Mouse (Mus musculus) cerebellum, adult 11-12 months (tissue): ENCODE measurements around the gene Tbc1d2b.

Source experiments
- DNase-seq: peaks from one replicate; pipeline ENCODE4 v3.0.0; 2022

The Tbc1d2b gene

DNA sequence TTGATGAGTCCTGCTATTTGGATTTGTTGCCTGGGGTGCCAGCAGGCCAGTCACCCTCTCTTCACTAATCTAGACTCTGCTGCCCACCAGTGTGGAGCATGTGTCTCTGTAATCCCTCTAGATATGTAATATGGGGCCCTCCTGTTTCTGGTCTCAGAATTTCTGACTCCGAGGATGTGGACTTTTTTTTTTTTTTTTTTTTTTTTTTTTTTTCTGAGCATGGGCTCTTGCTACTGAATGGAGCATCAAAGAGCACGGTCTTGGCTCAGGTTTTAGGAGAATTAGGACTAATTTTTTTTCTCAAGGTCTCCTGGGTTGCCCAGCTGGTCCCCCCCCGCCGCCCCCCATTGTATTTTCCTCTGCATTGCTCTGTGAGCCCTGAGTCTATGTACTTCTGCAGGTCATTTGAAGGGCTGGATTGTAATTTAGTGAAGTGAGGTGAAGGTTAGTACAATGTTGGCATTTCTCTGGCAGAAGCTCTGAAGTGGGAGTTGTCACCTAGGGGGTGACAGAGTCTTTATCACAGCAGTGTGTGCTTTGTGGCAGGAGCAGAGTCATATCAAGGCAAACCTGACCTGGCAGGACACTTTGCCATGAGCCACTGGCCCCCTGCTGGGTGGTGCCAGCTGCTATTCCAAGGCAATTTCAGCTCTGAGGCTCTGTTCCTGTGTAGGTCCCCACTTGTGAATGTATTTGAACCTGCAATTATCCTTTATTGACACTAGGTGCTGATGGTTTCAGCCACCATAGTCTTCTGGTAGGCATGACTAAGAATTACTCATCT, 105.7 kb downstream of the Tbc1d2b start:
- DNase-seq = no peak

DNA sequence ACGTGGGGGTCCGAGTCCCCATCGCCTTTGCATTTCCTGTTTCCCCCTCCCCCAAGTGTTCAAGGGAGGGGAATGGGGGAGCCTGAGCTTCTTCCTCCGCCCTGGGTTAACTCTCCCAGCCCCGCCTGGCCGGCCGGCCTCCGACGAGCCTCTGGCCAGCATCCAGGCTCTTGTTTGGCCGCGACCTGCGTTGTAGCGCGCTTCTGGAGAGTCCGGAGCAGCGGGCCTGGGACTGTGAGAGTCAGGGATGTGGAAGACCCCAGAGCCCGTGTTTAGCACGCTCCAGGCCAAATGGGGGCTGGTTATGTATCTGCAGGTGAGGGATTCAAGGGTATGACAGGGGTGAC, 106.9 kb downstream of the Tbc1d2b start:
- no peak for DNase-seq

DNA sequence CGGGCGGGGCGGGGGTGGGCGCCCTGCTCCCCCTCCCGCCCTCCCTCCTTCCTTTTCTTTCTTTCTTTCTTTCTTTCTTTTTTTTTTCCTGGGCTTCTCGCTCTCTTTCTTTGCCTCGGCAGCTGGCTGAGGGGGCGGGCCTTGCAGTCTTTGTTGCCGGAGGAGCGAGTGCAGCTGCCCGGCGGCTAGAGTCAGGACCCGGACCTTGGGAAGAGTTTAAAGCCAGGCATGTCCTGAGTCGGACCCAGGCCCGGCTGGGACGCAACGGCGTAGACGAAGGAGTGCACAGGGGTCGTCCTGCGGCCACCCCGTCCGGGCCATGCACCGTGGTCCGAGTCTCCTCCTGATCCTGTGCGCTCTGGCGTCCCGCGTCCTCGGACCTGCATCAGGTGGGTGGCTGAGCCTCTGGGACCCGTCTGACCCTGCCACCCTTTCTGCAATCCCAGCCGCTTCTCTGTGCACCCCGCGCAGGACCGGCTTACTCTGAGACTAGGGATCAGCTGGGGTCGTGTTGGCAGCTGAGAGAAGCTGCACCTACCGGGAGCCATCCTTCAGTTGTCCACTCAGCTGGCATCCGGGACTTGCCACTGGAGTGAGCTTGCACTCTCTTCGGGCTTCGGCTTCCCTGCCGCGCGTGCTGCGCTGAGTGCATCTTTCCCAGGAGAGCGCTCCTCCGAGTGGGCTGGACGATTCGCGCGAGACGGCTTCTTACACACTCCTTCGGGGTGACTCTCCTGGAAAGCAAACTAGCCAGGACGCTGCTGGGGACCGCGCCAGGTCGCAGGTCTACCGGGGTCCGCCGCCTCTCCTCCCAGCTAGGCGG, 107.5 kb downstream of the Tbc1d2b start, which contains the start of gene Adamts7:
TSS of gene Adamts7 (plus strand) at position 144 of the 823 bp plus-strand sequence.
- no peak for DNase-seq

DNA sequence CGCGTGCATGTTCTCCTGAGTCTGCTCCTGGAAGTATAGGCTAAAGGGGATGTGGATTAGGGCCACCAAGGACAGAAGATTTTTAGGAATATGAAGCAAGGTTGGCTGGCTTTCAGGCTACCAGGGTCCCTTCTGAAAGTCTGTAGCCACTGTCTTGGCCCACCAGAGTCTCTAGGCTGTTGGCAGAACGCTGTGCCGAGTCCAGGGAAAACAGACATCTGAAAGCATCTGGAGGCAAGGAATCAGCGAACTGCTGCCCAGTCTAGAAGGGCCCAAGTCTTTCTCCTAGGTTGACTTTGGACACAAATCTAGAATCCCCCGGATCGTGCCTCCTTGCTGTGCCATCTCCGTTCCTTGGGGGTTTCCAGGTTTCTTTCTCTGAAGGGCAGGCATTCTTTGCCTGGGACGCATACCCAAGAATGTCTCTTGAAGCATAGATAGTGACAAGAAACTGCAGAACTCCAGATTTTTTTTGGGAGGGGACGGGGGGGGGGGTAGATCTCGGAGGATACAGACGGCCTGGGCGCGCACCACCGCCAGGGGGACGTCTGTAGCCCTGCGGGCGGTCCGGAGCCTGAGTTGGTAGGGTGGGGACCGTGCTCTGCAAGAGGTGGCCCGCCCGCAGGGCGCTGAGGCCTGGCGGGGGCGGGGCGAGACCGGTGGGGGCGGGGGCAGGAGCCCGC, 108.2 kb downstream of the Tbc1d2b start:
- no peak for DNase-seq
